Mouse (Mus musculus): ENCODE data around the gene Man2a2.

- TF ChIP-seq MEF2A (IDR thresholded peaks at IDR 0.05; ENCODE audit: borderline replicate concordance, low read depth, low read length), result no peak
- TF ChIP-seq EP300 (IDR thresholded peaks at IDR 0.05; ENCODE audit: low read length), result no peak
- TF ChIP-seq MAX (IDR thresholded peaks at IDR 0.05; ENCODE audit: low read length), result no peak
These were observed 41.1 kb upstream of the Man2a2 start for GRCm38 (mm10) chr7:80412279-80412678.
